Mouse (Mus musculus) ovary, adult 18-20 months (tissue): Measurements from ENCODE around the gene Adcy9.
"Not testable (repeated sequence)": the region's sequence is repeated elsewhere in the genome, so short reads cannot be mapped to it uniquely, and the experiment has no call there.

Experiments used
- DNase-seq: peaks from one replicate; pipeline ENCODE4 v3.0.0; 2022; ENCODE audit warnings: low spot score, mixed read lengths

Adcy9 gene

GRCm38 (mm10) chr16:4381487-4381886 is 38.8 kb downstream of the Adcy9 start:
- no peak for DNase-seq

GRCm38 (mm10) chr16:4378788-4379187 is 41.5 kb downstream of the Adcy9 start:
- DNase-seq: no peak

- DNase-seq: peak; percentile 54
Observed at GRCm38 (mm10) chr16:4377556-4377955, 42.7 kb downstream of the Adcy9 start.

GRCm38 (mm10) chr16:4374780-4375380 is 45.4 kb downstream of the Adcy9 start:
- DNase-seq: peak; percentile 79

GRCm38 (mm10) chr16:4374270-4374669 is 46.0 kb downstream of the Adcy9 start:
- DNase-seq: no peak

- DNase-seq: no peak
Observed at GRCm38 (mm10) chr16:4371039-4371438, 49.3 kb downstream of the Adcy9 start.

- DNase-seq: peak; percentile 78
Observed at GRCm38 (mm10) chr16:4370141-4370541, 50.2 kb downstream of the Adcy9 start.

- no peak for DNase-seq
Observed at GRCm38 (mm10) chr16:4367930-4368329, 52.4 kb downstream of the Adcy9 start.

GRCm38 (mm10) chr16:4367291-4367690 is 53.0 kb downstream of the Adcy9 start:
- no peak for DNase-seq

- DNase-seq: no peak
Observed at GRCm38 (mm10) chr16:4366671-4367070, 53.6 kb downstream of the Adcy9 start.

- no peak for DNase-seq
Observed at GRCm38 (mm10) chr16:4363341-4364116, 56.8 kb downstream of the Adcy9 start.

GRCm38 (mm10) chr16:4355260-4356043 is 64.8 kb downstream of the Adcy9 start:
- no peak for DNase-seq

- DNase-seq: no peak
Observed at GRCm38 (mm10) chr16:4342579-4342978, 77.7 kb downstream of the Adcy9 start.

GRCm38 (mm10) chr16:4341316-4342062 is 78.8 kb downstream of the Adcy9 start:
- DNase-seq: no peak

- DNase-seq: not testable (repeated sequence)
Observed at GRCm38 (mm10) chr16:4339216-4339615, 81.1 kb downstream of the Adcy9 start.

GRCm38 (mm10) chr16:4337269-4337668 is 83.0 kb downstream of the Adcy9 start:
- no peak for DNase-seq

- DNase-seq: no peak
Observed at GRCm38 (mm10) chr16:4333788-4334187, 86.5 kb downstream of the Adcy9 start.

- DNase-seq: no peak
Observed at GRCm38 (mm10) chr16:4333371-4333770, 86.9 kb downstream of the Adcy9 start.

GRCm38 (mm10) chr16:4327081-4327480 is 93.2 kb downstream of the Adcy9 start:
- no peak for DNase-seq

GRCm38 (mm10) chr16:4325801-4326200 is 94.5 kb downstream of the Adcy9 start:
- DNase-seq: no peak

- no peak for DNase-seq
Observed at GRCm38 (mm10) chr16:4324967-4325366, 95.3 kb downstream of the Adcy9 start.

GRCm38 (mm10) chr16:4320856-4321255 is 99.4 kb downstream of the Adcy9 start:
- DNase-seq: no peak
